Mouse (Mus musculus) liver, embryonic 11.5 days (tissue): ENCODE measurements around the gene Nek2. TPM values are rescaled to one million over a fixed set of nuclear protein-coding genes. Genes with fewer than 3 reads are reported as not detected.

Experiments used
- ATAC-seq: fragments of 200-750 bp; cut with Nextera tagmentation; replicated peaks from 2 replicates; pipeline ENCODE4 v1.8.0; 2017; ENCODE audit warnings: moderate number of reproducible peaks, mild to moderate bottlenecking, moderate TSS enrichment, moderate library complexity; ENCODE audit not compliant: low FRiP score
- DNase-seq: peaks from one replicate; pipeline ENCODE4 v3.0.0-alpha.2; 2017; ENCODE audit warnings: low spot score
- H3K27ac ChIP-seq: fragments of 300-500 bp; sonication (generic); 2 replicates; pipeline ENCODE4 v1.5.1; 2014; ENCODE audit warnings: mild to moderate bottlenecking, low read depth, low read length, control low read depth
- H3K27me3 ChIP-seq: fragments of 300-500 bp; sonication (generic); replicated peaks from 2 replicates; pipeline ENCODE4 v1.6.1; 2014; ENCODE audit warnings: low read length, mixed read lengths; ENCODE audit not compliant: control insufficient read depth, insufficient read depth
- H3K36me3 ChIP-seq: fragments of 300-500 bp; sonication (generic); 2 replicates; pipeline ENCODE4 v1.6.1; 2014; ENCODE audit warnings: mild to moderate bottlenecking, low read length, moderate library complexity, mixed read lengths; ENCODE audit not compliant: control insufficient read depth, insufficient read depth
- H3K4me1 ChIP-seq: fragments of 300-500 bp; sonication (generic); replicated peaks from 2 replicates; pipeline ENCODE4 v1.6.1; 2014; ENCODE audit warnings: low read length, mixed read lengths; ENCODE audit not compliant: control insufficient read depth, insufficient read depth
- H3K4me2 ChIP-seq: fragments of 300-500 bp; sonication (generic); 2 replicates; pipeline ENCODE4 v1.6.1; 2014; ENCODE audit warnings: mild to moderate bottlenecking, control low read depth, moderate library complexity
- H3K4me3 ChIP-seq: fragments of 300-500 bp; sonication (generic); 2 replicates; pipeline ENCODE4 v1.5.1; 2014; ENCODE audit warnings: low read depth, low read length, control low read depth
- H3K9ac ChIP-seq: fragments of 300-500 bp; sonication (generic); 2 replicates; pipeline ENCODE4 v1.6.1; 2014; ENCODE audit warnings: low read depth, low read length, control low read depth
- H3K9me3 ChIP-seq: fragments of 300-500 bp; sonication (generic); 2 replicates; pipeline ENCODE4 v1.6.1; 2016; ENCODE audit warnings: low read length, inconsistent platforms, mixed read lengths; ENCODE audit not compliant: control insufficient read depth
- WGBS: fragments of 180-500 bp; shearing (Covaris S2); extraction: QIAGEN DNeasy Blood & Tissue Kit; methylation state at CpG from one replicate; pipeline ENCODE4 v1.1.7; 2014; 5-methylcytosine and 5-hydroxymethylcytosine counted together
- polyA plus RNA-seq: library from polyadenylated mRNA; unstranded; fragments of >200 nt; fragmentation: Nextera tagmentation; extraction: Ambion mirVana; gene quantifications from 2 replicates; pipeline ENCODE4 v1.2.1, GENCODE M21; 2014

Gene Nek2
- polyA plus RNA-seq, 1 experiment from 2014 or later = 54.2 TPM

DNA sequence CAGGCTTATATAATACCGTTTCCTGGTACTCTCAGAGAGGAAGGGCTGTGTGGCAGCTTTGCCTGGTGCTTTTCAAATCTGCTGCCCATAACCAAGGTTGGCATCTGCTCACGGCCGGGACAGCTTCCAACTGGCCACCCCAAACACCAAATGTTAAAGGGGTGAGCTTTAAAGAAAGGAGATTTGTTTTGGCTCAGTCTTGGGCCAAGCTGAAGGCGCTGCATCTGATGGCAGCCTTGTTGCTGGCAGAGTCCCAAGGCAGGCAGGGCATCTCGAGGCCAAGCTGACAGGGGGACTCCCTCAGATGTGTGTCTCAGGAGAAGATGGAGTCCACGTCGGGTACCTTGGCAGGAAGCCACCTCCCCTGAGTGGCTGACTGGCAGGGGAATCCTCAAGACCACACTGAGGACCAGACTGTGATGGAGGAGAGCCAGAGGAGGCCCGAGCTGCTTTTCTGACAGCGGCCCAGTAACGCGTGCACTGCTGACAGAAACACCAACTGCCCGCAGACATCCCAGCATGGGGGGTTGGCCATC, 12.5 kb upstream of the Nek2 start:
- H3K4me1 ChIP-seq = no peaks in the 10 kb centered on the region
- no peak overlapping the region for H3K27ac ChIP-seq
- no peak overlapping the region for H3K4me2 ChIP-seq
- no peaks in the 10 kb centered on the region for H3K36me3 ChIP-seq
- H3K4me3 ChIP-seq = no peak overlapping the region
- DNase-seq (no peak), ATAC-seq (no peak)
- H3K27me3 ChIP-seq = no peaks in the 10 kb centered on the region
- WGBS = 81% methylated on average over 12 of the region's 12 CpGs
- H3K9ac ChIP-seq = no peak overlapping the region
- no peaks in the 10 kb centered on the region for H3K9me3 ChIP-seq

DNA sequence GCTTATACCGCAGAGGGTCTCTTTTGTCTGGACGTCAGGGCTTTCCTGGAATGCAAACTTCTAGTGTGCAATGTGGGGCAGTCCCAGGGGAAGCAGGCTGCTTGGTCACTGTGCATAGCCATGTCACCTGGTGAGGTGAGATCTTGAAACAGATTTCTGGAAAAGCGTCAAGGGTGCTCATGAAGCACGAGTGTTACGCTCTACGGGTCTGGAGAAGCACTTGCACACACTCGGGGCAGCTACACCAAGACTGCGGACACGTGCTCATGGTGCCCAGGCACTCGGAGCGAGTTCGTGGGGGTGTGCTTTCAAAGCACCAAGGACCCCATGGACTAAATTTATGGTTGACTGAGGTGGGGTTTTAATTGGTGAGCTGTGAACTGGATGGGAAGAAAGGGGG, 9.5 kb upstream of the Nek2 start:
- Histone ChIP-seq H3K27me3 (no peaks in the 10 kb centered on the region), H3K36me3 (no peaks in the 10 kb centered on the region), H3K27ac (no peak overlapping the region), H3K9me3 (no peaks in the 10 kb centered on the region), H3K4me2 (no peak overlapping the region), H3K4me3 (no peak overlapping the region), H3K4me1 (no peaks in the 10 kb centered on the region), H3K9ac (no peak overlapping the region)
- 87% methylated on average over 12 of the region's 12 CpGs for WGBS
- no peak for ATAC-seq
- DNase-seq = no peak

DNA sequence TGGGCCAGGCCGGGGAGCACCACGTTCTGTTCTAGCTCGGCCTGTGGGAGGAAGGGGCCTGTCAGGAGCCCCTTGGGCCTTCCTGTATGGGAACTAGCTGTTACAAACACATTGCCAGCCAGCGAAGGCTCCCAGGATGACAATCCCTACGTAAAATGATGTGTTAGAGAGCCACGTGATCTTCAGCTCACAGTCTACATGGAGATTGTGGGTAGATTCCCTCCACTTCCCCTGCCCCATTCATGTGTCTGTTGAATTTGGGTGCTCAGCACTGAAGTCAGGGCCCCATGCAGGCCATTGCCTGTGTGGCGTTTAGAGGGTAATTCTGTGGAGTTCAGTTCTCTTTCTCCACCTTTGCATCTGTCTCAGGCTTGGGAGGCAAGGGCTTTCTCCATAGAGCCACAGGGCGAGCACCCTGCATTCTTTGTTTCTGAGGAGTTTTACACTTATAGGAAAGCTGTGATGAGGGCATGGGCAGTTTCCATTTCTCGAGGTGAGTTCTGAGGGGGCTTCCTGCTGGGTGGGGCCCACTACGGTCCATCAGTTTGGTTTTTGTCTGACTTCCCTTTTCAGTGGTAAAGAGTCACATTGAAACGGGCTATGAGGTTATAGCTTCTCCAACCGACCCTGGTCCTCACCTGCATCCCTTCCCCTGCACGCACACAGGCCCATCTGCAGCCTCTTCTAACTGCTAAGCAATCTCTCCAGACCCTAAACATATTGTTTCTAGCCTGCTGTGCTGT, 8.1 kb upstream of the Nek2 start:
- ATAC-seq (no peak), DNase-seq (no peak)
- H3K27ac ChIP-seq = no peak overlapping the region
- no peaks in the 10 kb centered on the region for H3K4me1 ChIP-seq
- no peaks in the 10 kb centered on the region for H3K27me3 ChIP-seq
- no peaks in the 10 kb centered on the region for H3K9me3 ChIP-seq
- no peak overlapping the region for H3K4me3 ChIP-seq
- H3K4me2 ChIP-seq = no peak overlapping the region
- no peaks in the 10 kb centered on the region for H3K36me3 ChIP-seq
- H3K9ac ChIP-seq = no peak overlapping the region
- 73% methylated on average over 13 of the region's 13 CpGs for WGBS

DNA sequence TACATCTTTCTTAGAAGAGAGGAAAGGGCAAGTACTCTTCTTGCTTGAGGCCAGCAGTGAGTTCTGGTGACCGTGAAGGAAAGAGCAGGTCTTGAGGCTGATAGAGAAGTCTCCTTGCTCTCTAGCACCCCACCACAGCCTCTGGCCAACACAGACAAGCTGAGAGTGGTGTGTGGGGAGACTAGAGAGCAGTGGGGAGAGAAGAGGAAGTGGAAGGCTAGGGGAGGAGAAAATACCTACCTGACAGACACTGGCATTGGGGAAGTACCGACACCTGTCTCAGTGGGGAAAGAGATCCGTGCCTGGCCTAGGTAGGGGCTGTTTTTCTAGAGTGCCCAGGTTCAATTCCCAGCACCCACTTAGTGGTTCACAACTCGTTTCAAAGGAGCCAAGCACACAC, 7.0 kb upstream of the Nek2 start:
- Histone ChIP-seq H3K4me3 (no peak overlapping the region), H3K4me1 (no peaks in the 10 kb centered on the region), H3K27ac (no peak overlapping the region), H3K27me3 (no peaks in the 10 kb centered on the region), H3K36me3 (no peaks in the 10 kb centered on the region), H3K4me2 (no peak overlapping the region), H3K9ac (no peak overlapping the region), H3K9me3 (no peaks in the 10 kb centered on the region)
- ATAC-seq = no peak
- no peak for DNase-seq
- 46% methylated on average over 4 of the region's 4 CpGs for WGBS

DNA sequence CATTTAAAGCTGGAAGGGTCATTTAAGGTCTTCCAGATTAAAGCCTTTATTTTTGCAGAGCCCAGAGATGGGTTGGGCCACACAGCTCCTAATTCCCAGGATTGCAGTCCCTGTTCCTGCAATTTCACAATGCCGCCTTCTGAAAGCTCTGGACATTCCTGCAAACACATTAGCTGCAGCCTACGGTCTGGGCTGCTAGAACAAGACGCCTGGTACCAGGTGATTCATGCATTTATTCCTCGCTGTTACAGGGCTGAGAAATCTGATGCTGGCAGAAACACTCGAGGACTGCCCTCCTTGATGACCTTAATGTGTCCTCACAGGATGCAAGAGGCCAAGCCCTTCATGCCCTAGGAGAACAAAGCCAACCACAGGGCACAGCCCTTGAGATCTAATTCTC, 6.3 kb upstream of the Nek2 start:
- Histone ChIP-seq H3K27me3 (no peaks in the 10 kb centered on the region), H3K4me1 (no peaks in the 10 kb centered on the region), H3K4me3 (no peak overlapping the region), H3K9me3 (no peaks in the 10 kb centered on the region), H3K36me3 (no peaks in the 10 kb centered on the region), H3K4me2 (no peak overlapping the region), H3K9ac (no peak overlapping the region), H3K27ac (no peak overlapping the region)
- WGBS = 60% methylated on average over 5 of the region's 5 CpGs
- DNase-seq = no peak
- no peak for ATAC-seq

DNA sequence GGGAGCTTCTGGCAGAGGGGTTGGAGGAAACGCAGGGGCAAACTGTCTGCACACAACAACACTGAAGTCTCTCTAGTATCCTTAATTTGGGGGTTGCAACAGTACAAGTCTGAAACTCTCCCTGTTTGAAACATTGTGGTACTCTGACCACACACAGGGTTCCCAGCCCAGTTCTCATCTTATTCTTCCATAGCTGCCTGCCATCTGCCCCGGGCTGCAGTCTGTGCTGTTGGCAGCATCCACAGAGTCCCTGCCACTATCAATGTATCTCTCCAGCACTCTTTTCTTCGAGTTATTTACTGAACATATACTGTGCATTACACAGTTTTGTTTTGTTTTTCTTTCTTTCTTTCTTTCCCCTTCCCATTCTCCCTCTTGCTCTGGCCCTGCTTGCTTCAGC, 4.6 kb upstream of the Nek2 start:
- Histone ChIP-seq H3K36me3 (no peaks in the 10 kb centered on the region), H3K27ac (no peak overlapping the region), H3K4me3 (no peak overlapping the region), H3K4me1 (peaks cover 4% of the 10 kb centered on the region; the same call in 1 of the 2 replicates), H3K4me2 (no peak overlapping the region), H3K9me3 (no peaks in the 10 kb centered on the region), H3K27me3 (no peaks in the 10 kb centered on the region), H3K9ac (no peak overlapping the region)
- DNase-seq = no peak
- ATAC-seq = no peak
- 81% methylated on average over 3 of the region's 3 CpGs for WGBS

DNA sequence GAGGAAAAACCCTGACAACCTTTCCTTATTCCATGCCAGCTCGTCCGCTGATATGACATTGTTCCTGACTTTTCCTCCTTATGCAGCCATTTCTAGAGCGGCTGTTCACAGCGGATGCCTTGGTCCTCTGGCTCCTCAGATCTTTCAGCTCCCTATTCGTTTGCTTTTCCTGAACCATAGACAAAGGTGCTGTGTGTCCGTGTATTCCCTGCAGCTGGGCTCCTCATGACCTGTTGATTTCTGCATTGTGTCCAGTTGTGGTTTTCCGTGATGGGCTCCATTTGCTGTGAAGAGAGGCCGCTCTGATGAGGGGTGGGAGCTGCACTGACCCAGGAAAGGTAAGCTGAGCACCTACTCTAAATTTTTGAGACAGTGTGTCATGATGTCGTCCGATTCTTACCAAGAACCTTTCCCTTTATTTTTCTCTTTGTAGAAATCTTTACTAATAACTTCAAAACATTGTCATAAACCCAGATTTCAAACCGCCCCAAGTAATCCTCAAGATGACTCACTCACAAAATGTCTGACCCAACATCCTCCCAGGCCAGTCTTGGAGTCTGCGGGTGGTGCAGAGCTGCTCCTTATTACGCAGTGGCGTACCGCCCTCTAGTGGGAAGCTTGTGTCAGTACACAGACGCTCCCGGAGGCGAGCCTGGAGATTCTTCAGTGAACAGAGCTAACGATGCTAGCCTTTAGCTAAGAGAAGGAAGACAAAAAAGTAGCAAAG, 3.7 kb upstream of the Nek2 start:
- peak; percentile 48; the same call in 1 of the 2 replicates for ATAC-seq
- no peaks in the 10 kb centered on the region for H3K27me3 ChIP-seq
- no peak overlapping the region for H3K27ac ChIP-seq

DNA sequence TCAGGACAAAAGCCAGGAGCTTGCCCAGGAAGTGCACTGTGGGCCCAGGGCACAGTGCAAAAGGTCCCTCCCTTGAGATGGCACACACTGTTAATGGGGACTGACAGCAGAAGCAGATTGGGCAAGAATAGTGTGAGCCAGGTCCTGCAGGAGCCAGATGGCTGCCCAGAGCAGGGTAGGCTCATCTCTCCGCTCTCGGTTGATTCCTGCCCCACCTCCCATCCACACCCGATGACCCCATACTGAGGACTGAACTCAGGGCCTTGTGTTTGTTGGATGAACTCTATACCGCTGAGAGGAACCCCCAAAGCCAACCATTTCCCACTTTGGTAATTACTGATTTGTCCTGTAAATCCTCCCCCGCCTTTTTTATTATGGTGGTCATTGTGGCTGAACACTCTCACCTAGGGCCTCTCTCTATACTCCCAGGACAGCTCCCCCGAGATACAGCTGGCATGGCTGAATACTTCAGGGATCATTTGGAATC, 3.1 kb upstream of the Nek2 start:
- H3K9me3 ChIP-seq = no peaks in the 10 kb centered on the region
- no peak overlapping the region for H3K4me3 ChIP-seq
- H3K36me3 ChIP-seq = 0 out of 2 replicates have a peak, but pooled peaks cover 2% of the 10 kb centered on the region
- peaks cover 9% of the 10 kb centered on the region; the same call in 1 of the 2 replicates for H3K4me1 ChIP-seq
- ATAC-seq (0 out of 2 replicates have a peak, but pooled peaks have one; percentile 1), DNase-seq (no peak)
- H3K27ac ChIP-seq = no peak overlapping the region
- no peak overlapping the region for H3K4me2 ChIP-seq
- 39% methylated on average over 6 of the region's 6 CpGs for WGBS
- no peak overlapping the region for H3K9ac ChIP-seq
- no peaks in the 10 kb centered on the region for H3K27me3 ChIP-seq

More for the DNA sequence above, 3.7 kb upstream of the Nek2 start:
- 35% methylated on average over 19 of the region's 19 CpGs for WGBS
- no peak overlapping the region for H3K9ac ChIP-seq
- H3K4me3 ChIP-seq = no peak overlapping the region
- H3K9me3 ChIP-seq = no peaks in the 10 kb centered on the region
- H3K4me1 ChIP-seq = peaks cover 9% of the 10 kb centered on the region; the same call in 1 of the 2 replicates
- H3K36me3 ChIP-seq = no peaks in the 10 kb centered on the region
- H3K4me2 ChIP-seq = no peak overlapping the region
- peak; percentile 73 for DNase-seq
